ENCODE assay signal across 9 mouse cellular contexts in the genomic region with DNA sequence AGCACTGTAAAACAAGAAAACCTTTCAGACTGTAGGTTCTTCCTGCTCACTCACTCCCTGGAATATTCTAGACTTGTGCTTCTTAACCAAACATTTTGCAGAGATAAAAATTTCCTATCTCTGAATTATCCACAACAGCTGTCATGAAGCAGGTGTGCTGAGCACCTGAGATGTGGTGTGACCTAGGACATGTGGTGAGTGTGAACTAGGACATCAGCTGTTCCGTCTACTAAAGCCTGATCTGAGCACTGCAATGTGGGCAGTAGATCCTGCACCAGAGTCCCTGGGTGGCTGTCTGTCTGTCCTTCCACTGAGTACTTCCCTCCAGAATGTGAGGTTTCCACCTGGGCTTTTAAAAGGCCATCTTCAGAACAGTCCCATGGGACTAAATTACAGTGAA.
ATAC-seq and TF ChIP-seq lines count a peak whose summit lies in the region.
"Had no signal": no experiment of that assay in that cellular context is flagged by ENCODE, and none has a peak within 500 bp of the region (broad histone marks: within the 10 kb centered on the region; RNA-seq: fewer than 3 reads in every experiment).

No protein-coding gene starts in this region.

- no peak for TF ChIP-seq POLR2A in myocyte (IDR thresholded peaks at IDR 0.05; ENCODE audit: insufficient read length, low read depth)

- H3ac ChIP-seq in myocyte (ENCODE audit: control insufficient read depth, insufficient read length) = no peak overlapping the region

- no peak overlapping the region for H3K9ac ChIP-seq in midbrain, embryonic 15.5 days

- no peaks in the 10 kb centered on the region for H3K9me3 ChIP-seq in megakaryocyte, embryonic 14.5 days
- H3K9me3 ChIP-seq in midbrain, embryonic 15.5 days = no peaks in the 10 kb centered on the region
- H3K9me3 ChIP-seq: G1E had no signal

- H3K27ac ChIP-seq in midbrain, embryonic 15.5 days = no peak overlapping the region

- H3K4me1 ChIP-seq in megakaryocyte, embryonic 14.5 days = peaks cover 78% of the 10 kb centered on the region
- no peaks in the 10 kb centered on the region for H3K4me1 ChIP-seq in midbrain, embryonic 15.5 days

- H3K4me3 ChIP-seq in megakaryocyte, embryonic 14.5 days (replicated peaks) = peak overlapping the region; percentile 62
- no peak overlapping the region for H3K4me3 ChIP-seq in myocyte
- no peak overlapping the region for H3K4me3 ChIP-seq in midbrain, embryonic 15.5 days

- no peak for ATAC-seq in megakaryocyte, adult 5-6 weeks (ENCODE audit: poor library complexity, severe bottlenecking)
- ATAC-seq in midbrain, embryonic 15.5 days (replicated peaks) = no peak
- ATAC-seq: activated CD4-positive, CD25-positive, alpha-beta regulatory T cell, adult 4 months; CD4-positive, CD25-positive, alpha-beta regulatory T cell, adult 4 months; Patski had no signal

- H3K27me3 ChIP-seq in megakaryocyte, embryonic 14.5 days (replicated peaks) = no peaks in the 10 kb centered on the region
- H3K27me3 ChIP-seq in myocyte (ENCODE audit: control insufficient read depth, insufficient read depth, insufficient read length) = no peaks in the 10 kb centered on the region
- H3K27me3 ChIP-seq in midbrain, embryonic 15.5 days (replicated peaks) = no peaks in the 10 kb centered on the region
- H3K27me3 ChIP-seq: CH12.LX, Patski had no signal

- H3K36me3 ChIP-seq in megakaryocyte, embryonic 14.5 days (replicated peaks; ENCODE audit: low read length) = peaks cover 86% of the 10 kb centered on the region
- H3K36me3 ChIP-seq in myocyte (ENCODE audit: control insufficient read depth, insufficient read depth) = peaks cover 11% of the 10 kb centered on the region
- peaks cover 6% of the 10 kb centered on the region; the same call in 1 of the 2 replicates for H3K36me3 ChIP-seq in midbrain, embryonic 15.5 days (replicated peaks)

- no peak overlapping the region for H3K4me2 ChIP-seq in myocyte (ENCODE audit: low read depth)
- no peak overlapping the region for H3K4me2 ChIP-seq in midbrain, embryonic 15.5 days

- no peaks in the 10 kb centered on the region for H3K79me2 ChIP-seq in myocyte (ENCODE audit: control insufficient read depth, insufficient read depth)

- 88% methylated on average over 1 of the region's 1 CpGs for WGBS in midbrain, embryonic 15.5 days

TF ChIP-seq in myocyte, 11 proteins besides CTCF, POLR2A, EP300 and RAD21:
- TF ChIP-seq TCF12 (IDR thresholded peaks at IDR 0.05; ENCODE audit: insufficient read depth, poor library complexity, severe bottlenecking) = peak; percentile 81
- peak; percentile 35 to 95 (median 82) for TF ChIP-seq MYOD1 (IDR thresholded peaks at IDR 0.05; ENCODE audit: control insufficient read depth in 1 of 3, insufficient read length in 2 of 3, low read depth in 2 of 3)
- no peak for TF ChIP-seq E2F4 (IDR thresholded peaks at IDR 0.05; ENCODE audit: insufficient read depth)
- TF ChIP-seq CEBPB (IDR thresholded peaks at IDR 0.05; ENCODE audit: insufficient read depth, poor library complexity, severe bottlenecking) = no peak
- TF ChIP-seq MYOG (IDR thresholded peaks at IDR 0.05; ENCODE audit: control insufficient read depth in 1 of 3, insufficient read depth in 1 of 3, insufficient read length in 2 of 3, low read depth in 2 of 3) = peak; percentile 69 to 94 (median 85)
- no peak for TF ChIP-seq USF1 (IDR thresholded peaks at IDR 0.05; ENCODE audit: low read depth)
- TF ChIP-seq SRF (IDR thresholded peaks at IDR 0.05; ENCODE audit: control insufficient read depth, insufficient read length, low read depth) = no peak
- no peak for TF ChIP-seq MAX (IDR thresholded peaks at IDR 0.05; ENCODE audit: low read depth)
- TF ChIP-seq TCF3 (IDR thresholded peaks at IDR 0.05; ENCODE audit: insufficient read length, low read depth) = peak; percentile 82
- no peak for TF ChIP-seq REST (IDR thresholded peaks at IDR 0.05; ENCODE audit: insufficient read depth, insufficient read length)
- no peak for TF ChIP-seq POLR2AphosphoS2 (IDR thresholded peaks at IDR 0.05; ENCODE audit: insufficient read length, low read depth)
TF ChIP-seq in myocyte: peak in this region for 4.
